Mouse (Mus musculus): ENCODE results near the gene Rpl9-ps1. TPM values are rescaled to one million over a fixed set of nuclear protein-coding genes. Genes with fewer than 3 reads are reported as not detected.

Rpl9-ps1 gene
- polyA plus RNA-seq, 1 experiment = not detected

DNA sequence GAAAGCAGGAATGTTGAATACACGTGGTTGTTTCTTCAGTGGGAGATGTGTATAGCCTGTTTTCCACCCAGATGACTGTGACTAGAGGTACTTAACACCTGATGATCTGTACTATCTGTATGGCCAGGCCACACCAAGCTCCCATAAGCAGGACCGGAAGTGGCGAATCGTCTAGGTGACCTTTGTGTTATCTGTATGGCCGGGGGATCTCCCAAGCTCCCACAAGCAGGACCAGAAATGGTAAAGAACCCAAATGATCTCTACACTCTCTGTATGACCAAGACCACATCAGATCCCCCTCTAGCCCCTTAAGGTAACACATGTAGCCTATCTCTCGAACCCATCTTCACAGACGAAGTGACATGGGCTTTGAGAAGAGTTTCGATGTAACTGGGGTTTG, 9.2 kb upstream of the Rpl9-ps1 start:
- H3K36me3 ChIP-seq (ENCODE audit: control insufficient read depth, insufficient read depth) = no peaks in the 10 kb centered on the region
- no peak overlapping the region for H3K4me3 ChIP-seq
- no peak for TF ChIP-seq TCF3 (IDR thresholded peaks at IDR 0.05; ENCODE audit: insufficient read length, low read depth)
- TF ChIP-seq CEBPB (IDR thresholded peaks at IDR 0.05; ENCODE audit: insufficient read depth, poor library complexity, severe bottlenecking) = no peak
- no peak for TF ChIP-seq POLR2AphosphoS2 (IDR thresholded peaks at IDR 0.05; ENCODE audit: insufficient read length, low read depth)
- TF ChIP-seq REST (IDR thresholded peaks at IDR 0.05; ENCODE audit: insufficient read depth, insufficient read length) = no peak
- TF ChIP-seq TCF12 (IDR thresholded peaks at IDR 0.05; ENCODE audit: insufficient read depth, poor library complexity, severe bottlenecking) = no peak
- no peak overlapping the region for H3ac ChIP-seq (ENCODE audit: control insufficient read depth, insufficient read length)
- no peaks in the 10 kb centered on the region for H3K27me3 ChIP-seq (ENCODE audit: control insufficient read depth, insufficient read depth, insufficient read length)
- H3K79me2 ChIP-seq (ENCODE audit: control insufficient read depth, insufficient read depth) = no peaks in the 10 kb centered on the region
- H3K4me2 ChIP-seq (ENCODE audit: low read depth) = no peak overlapping the region

DNA sequence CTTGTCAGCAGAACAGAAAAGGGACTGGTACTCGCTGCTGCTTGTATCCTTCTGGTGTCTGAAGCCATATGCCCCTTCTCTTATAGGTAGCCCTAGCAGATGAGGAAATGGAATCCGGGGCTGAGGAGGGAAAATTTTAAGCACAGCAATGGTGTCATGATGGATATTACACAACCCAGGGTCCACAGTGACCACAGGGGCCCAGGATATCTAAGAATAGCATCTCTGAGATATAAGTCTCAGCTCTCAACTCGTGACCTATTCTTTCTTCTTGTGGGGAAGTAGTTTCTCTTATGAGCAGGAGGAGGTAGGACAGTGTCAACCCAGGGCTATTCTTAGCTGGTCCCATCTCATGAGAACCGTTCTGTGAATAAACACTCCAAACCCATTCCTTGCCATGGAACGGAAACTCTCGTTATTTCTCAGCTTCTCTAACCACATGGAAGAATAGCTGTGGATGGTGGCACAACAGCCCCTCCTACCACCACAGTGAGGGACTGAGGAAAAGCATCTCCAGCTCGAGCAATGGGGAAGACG, 4.0 kb upstream of the Rpl9-ps1 start, which contains the start of gene Ccl3:
Ccl3 (minus strand) TSS at position 51 of the 537 bp plus-strand sequence.
- H3K27me3 ChIP-seq (ENCODE audit: control insufficient read depth, insufficient read depth, insufficient read length) = no peaks in the 10 kb centered on the region
- no peaks in the 10 kb centered on the region for H3K36me3 ChIP-seq (ENCODE audit: control insufficient read depth, insufficient read depth)
- H3K4me3 ChIP-seq = no peak within 1 kb of the TSS
- no peak within 1 kb of the TSS for H3ac ChIP-seq (ENCODE audit: control insufficient read depth, insufficient read length)
- no peak within 1 kb of the TSS for H3K4me2 ChIP-seq (ENCODE audit: low read depth)
- no peaks in the 10 kb centered on the region for H3K79me2 ChIP-seq (ENCODE audit: control insufficient read depth, insufficient read depth)
- TF ChIP-seq MYOG (IDR thresholded peaks at IDR 0.05; ENCODE audit: control insufficient read depth in 1 of 3, insufficient read depth in 1 of 3, insufficient read length in 2 of 3, low read depth in 2 of 3) (no peak), POLR2A (IDR thresholded peaks at IDR 0.05; ENCODE audit: insufficient read length, low read depth) (no peak), REST (IDR thresholded peaks at IDR 0.05; ENCODE audit: insufficient read depth, insufficient read length) (no peak), E2F4 (IDR thresholded peaks at IDR 0.05; ENCODE audit: insufficient read depth) (no peak), MYOD1 (IDR thresholded peaks at IDR 0.05; ENCODE audit: control insufficient read depth in 1 of 3, insufficient read length in 2 of 3, low read depth in 2 of 3) (no peak), CEBPB (IDR thresholded peaks at IDR 0.05; ENCODE audit: insufficient read depth, poor library complexity, severe bottlenecking) (no peak), TCF12 (IDR thresholded peaks at IDR 0.05; ENCODE audit: insufficient read depth, poor library complexity, severe bottlenecking) (no peak), POLR2AphosphoS2 (IDR thresholded peaks at IDR 0.05; ENCODE audit: insufficient read length, low read depth) (no peak), TCF3 (IDR thresholded peaks at IDR 0.05; ENCODE audit: insufficient read length, low read depth) (no peak), USF1 (IDR thresholded peaks at IDR 0.05; ENCODE audit: low read depth) (no peak), SRF (IDR thresholded peaks at IDR 0.05; ENCODE audit: control insufficient read depth, insufficient read length, low read depth) (no peak), MAX (IDR thresholded peaks at IDR 0.05; ENCODE audit: low read depth) (no peak)

- H3K27me3 ChIP-seq (ENCODE audit: control insufficient read depth, insufficient read depth, insufficient read length) = no peaks in the 10 kb centered on the region
- no peak overlapping the region for H3K4me3 ChIP-seq
- no peaks in the 10 kb centered on the region for H3K79me2 ChIP-seq (ENCODE audit: control insufficient read depth, insufficient read depth)
- no peak overlapping the region for H3ac ChIP-seq (ENCODE audit: control insufficient read depth, insufficient read length)
- no peak overlapping the region for H3K4me2 ChIP-seq (ENCODE audit: low read depth)
- H3K36me3 ChIP-seq (ENCODE audit: control insufficient read depth, insufficient read depth) = no peaks in the 10 kb centered on the region
- TF ChIP-seq USF1 (IDR thresholded peaks at IDR 0.05; ENCODE audit: low read depth) (no peak), CEBPB (IDR thresholded peaks at IDR 0.05; ENCODE audit: insufficient read depth, poor library complexity, severe bottlenecking) (no peak), REST (IDR thresholded peaks at IDR 0.05; ENCODE audit: insufficient read depth, insufficient read length) (no peak), SRF (IDR thresholded peaks at IDR 0.05; ENCODE audit: control insufficient read depth, insufficient read length, low read depth) (no peak), TCF3 (IDR thresholded peaks at IDR 0.05; ENCODE audit: insufficient read length, low read depth) (no peak), POLR2A (IDR thresholded peaks at IDR 0.05; ENCODE audit: insufficient read length, low read depth) (no peak), TCF12 (IDR thresholded peaks at IDR 0.05; ENCODE audit: insufficient read depth, poor library complexity, severe bottlenecking) (no peak), MYOG (IDR thresholded peaks at IDR 0.05; ENCODE audit: control insufficient read depth in 1 of 3, insufficient read depth in 1 of 3, insufficient read length in 2 of 3, low read depth in 2 of 3) (no peak), POLR2AphosphoS2 (IDR thresholded peaks at IDR 0.05; ENCODE audit: insufficient read length, low read depth) (no peak), MAX (IDR thresholded peaks at IDR 0.05; ENCODE audit: low read depth) (no peak), MYOD1 (IDR thresholded peaks at IDR 0.05; ENCODE audit: control insufficient read depth in 1 of 3, insufficient read length in 2 of 3, low read depth in 2 of 3) (no peak), E2F4 (IDR thresholded peaks at IDR 0.05; ENCODE audit: insufficient read depth) (no peak)
These were observed 1.1 kb upstream of the Rpl9-ps1 start for GRCm38 (mm10) chr11:83646356-83647149.

- TF ChIP-seq POLR2AphosphoS2 (IDR thresholded peaks at IDR 0.05; ENCODE audit: insufficient read length, low read depth) (no peak), TCF12 (IDR thresholded peaks at IDR 0.05; ENCODE audit: insufficient read depth, poor library complexity, severe bottlenecking) (no peak), USF1 (IDR thresholded peaks at IDR 0.05; ENCODE audit: low read depth) (no peak), CEBPB (IDR thresholded peaks at IDR 0.05; ENCODE audit: insufficient read depth, poor library complexity, severe bottlenecking) (no peak), MAX (IDR thresholded peaks at IDR 0.05; ENCODE audit: low read depth) (no peak), E2F4 (IDR thresholded peaks at IDR 0.05; ENCODE audit: insufficient read depth) (no peak), SRF (IDR thresholded peaks at IDR 0.05; ENCODE audit: control insufficient read depth, insufficient read length, low read depth) (no peak), POLR2A (IDR thresholded peaks at IDR 0.05; ENCODE audit: insufficient read length, low read depth) (no peak), REST (IDR thresholded peaks at IDR 0.05; ENCODE audit: insufficient read depth, insufficient read length) (no peak), MYOD1 (IDR thresholded peaks at IDR 0.05; ENCODE audit: control insufficient read depth in 1 of 3, insufficient read length in 2 of 3, low read depth in 2 of 3) (no peak), TCF3 (IDR thresholded peaks at IDR 0.05; ENCODE audit: insufficient read length, low read depth) (no peak), MYOG (IDR thresholded peaks at IDR 0.05; ENCODE audit: control insufficient read depth in 1 of 3, insufficient read depth in 1 of 3, insufficient read length in 2 of 3, low read depth in 2 of 3) (no peak)
- Histone ChIP-seq H3K27me3 (ENCODE audit: control insufficient read depth, insufficient read depth, insufficient read length) (no peaks in the 10 kb centered on the region), H3K4me3 (no peak overlapping the region), H3K36me3 (ENCODE audit: control insufficient read depth, insufficient read depth) (no peaks in the 10 kb centered on the region), H3ac (ENCODE audit: control insufficient read depth, insufficient read length) (no peak overlapping the region), H3K4me2 (ENCODE audit: low read depth) (no peak overlapping the region), H3K79me2 (ENCODE audit: control insufficient read depth, insufficient read depth) (no peaks in the 10 kb centered on the region)
These were observed 4.2 kb downstream of the Rpl9-ps1 start for GRCm38 (mm10) chr11:83641216-83641615.
